Mouse (Mus musculus) adrenal gland, postnatal 25 days (tissue): ENCODE results near the gene Jade3. TPM values are rescaled to one million over a fixed set of nuclear protein-coding genes. Genes with fewer than 3 reads are reported as not detected.
A peak's percentile ranks its signal among the peaks of the same experiment; 100 is the strongest.
"Not testable (repeated sequence)": the region's sequence is repeated elsewhere in the genome, so short reads cannot be mapped to it uniquely, and the experiment has no call there.

Source experiments
- DNase-seq: peaks from one replicate; pipeline ENCODE4 v3.0.0; 2021; ENCODE audit warnings: mixed read lengths
- long read RNA-seq: library from polyadenylated mRNA; stranded (forward); transcript quantifications from one replicate; pipeline ENCODE4 v2.0.0, GENCODE M21; 2021
- total RNA-seq: library from RNA; stranded (reverse); gene quantifications from 2 replicates; pipeline ENCODE4 v1.2.3, GENCODE M21; 2021

Jade3 gene
- total RNA-seq = 3.9 and 6.0 TPM in 2 replicates
- long read RNA-seq, full-length matches to known transcripts = 3 of 4 reads
- long read RNA-seq, partial matches to known transcripts = 0 of 4 reads
- long read RNA-seq, other reads (novel, unspliced or antisense) = 1 of 4 reads

DNA sequence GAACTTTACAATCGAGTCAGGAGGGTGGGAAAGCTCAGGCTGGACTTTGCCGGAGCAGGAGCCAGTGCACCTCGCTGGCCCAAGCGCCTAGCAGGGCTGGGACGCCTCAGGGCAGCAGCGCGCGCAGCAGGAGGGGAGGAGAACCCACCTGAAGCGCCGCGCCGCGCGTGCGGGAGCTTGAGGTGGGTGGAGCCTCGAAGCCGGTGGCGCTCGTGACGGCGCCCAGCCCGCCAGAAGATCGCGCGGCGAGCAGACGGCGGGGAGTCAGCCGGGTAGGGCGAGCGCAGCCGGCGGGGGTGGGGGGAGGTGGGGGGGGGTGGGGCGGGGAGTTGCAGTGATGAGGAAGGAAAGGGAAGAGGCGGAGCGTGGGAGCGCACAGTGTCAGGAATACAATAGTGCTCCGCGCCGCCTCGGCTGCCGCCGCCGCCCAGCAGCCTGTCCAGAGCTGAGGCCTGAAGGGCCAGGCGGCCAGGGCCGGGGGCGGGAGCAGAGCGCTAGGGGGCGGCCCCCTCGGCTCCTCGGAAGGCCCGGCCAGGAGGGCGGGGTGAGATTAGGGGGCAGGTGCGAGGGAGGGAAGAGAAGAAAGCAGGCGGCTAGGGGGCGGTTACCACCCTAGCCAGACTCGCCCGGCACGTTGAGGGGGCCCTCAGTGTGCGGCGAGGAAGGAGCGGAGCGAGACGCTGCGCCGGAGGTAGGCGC is at the start of gene Jade3:
Gene Jade3, plus strand, starts transcription at position 549 of the 699 bp plus-strand sequence.
- DNase-seq = peak; percentile 80

DNA sequence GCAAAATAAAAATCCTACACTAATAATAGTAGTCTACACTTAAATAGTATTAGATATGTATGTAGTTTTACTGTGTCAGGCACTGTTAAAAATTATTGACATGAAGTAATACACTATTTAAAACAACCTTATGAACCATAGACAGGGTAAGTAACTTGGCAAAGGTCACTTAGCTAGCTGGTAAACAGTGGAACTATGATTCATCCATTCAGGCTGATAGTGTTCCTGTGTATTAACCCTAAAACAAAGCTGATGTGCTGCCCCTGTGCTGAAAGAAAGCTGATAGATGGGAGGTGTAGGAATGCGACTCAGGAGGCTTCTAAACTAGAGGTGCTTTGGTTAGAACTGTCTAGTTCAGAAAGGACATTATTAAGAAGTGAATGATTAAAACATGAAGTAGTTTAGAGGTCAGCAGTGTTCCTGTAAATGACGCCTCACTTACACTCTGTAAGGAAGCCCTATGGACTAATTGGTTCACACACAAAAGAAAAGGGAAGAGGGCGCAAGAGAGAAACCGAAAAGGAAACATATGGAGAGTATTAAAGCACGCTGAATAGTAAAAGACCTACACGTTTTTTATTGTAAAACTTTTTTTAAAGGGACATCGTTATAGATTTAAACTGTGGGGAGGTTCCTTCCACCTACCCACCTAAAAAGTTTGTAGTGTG is 46.0 kb upstream of the Jade3 start:
- DNase-seq = no peak

DNA sequence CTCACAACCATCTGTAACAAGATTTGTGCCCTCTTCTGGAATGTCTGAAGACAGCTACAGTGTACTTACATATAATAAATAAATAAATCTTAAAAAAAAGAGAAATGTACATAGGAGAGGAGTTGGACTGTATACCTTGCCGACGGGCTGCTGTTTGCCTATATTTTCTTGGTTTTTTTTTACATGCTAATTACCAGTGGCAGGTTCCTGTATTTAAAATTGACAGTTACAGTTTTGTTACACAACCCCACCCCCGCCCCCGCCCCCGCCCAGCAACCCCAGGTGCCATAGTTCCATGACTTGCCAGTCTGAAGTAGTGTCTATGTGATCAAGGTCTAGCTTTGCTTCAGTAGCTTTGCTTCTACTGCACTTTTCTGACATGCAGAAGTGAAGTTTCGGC is 43.2 kb upstream of the Jade3 start:
- no peak for DNase-seq

DNA sequence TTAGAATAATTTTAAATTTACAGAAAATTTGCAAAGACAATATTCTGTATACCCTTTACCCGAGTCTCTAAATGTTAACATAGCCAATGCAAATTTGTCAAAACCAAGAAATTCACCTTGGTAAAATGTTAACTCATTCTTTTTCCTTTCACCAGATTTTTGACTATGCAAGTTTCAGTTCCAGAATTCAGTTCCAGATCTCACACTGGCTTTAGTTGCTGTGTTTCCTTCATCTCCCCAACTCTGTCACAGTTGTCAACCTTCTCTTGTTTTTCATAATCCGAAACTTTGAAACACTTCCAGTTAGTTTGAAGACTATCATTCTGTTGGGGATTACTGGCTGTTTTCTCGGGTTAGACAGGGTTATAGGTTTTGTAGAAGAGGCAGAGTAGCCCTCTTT is 38.5 kb upstream of the Jade3 start:
- DNase-seq = no peak

DNA sequence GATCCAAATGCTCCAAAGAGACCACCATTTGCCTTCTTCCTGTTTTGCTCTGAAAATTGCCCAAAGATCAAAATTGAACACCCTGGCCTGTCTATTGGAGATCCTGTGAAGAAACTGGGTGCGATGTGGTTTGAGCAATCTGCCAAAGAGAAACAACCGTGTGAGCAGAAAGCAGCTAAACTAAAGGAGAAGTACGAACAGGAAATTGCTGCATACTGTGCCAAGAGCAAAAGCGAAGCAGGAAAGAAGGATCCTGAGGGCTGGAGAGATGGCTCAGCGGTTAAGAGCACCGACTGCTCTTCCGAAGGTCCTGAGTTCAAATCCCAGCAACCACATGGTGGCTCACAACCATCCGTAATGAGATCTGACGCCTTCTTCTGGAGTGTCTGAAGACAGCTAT is 33.5 kb upstream of the Jade3 start:
- not testable (repeated sequence) for DNase-seq

DNA sequence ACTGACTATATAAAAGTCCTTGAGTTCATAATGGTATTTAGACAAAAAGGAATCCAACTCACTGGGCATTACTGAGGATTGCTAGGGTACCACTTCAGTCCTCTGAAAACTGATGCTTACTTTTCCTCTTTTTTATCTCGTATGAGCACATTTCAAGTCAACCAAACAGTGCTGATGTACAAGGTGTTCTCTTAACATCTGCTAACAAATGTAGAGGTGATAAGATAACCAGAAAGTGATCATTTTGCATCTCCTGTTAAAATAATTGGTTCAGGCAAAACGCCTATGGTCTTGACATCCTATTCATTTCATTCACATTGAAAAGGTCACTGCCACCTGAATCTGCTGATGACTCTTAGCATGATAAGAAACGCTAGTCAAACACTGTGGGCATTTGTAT is 32.5 kb upstream of the Jade3 start:
- no peak for DNase-seq

DNA sequence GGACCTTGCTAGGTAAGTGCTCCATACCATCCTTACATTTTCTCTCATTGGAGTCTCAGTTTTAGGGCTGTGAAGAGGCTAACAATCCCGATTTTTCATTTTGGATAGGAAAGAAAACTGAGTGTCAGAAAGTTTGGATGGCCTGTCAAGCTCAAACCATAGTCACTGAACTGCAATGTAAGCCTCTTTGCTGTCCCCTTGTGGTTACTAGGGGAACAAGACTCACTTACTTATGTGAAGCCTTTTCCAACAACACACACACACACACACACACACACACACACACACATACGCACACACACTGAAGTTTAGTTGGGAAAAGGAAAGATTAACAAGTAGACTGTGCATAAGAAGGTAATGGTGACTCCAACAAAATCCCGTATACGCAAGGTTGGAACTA is 21.4 kb upstream of the Jade3 start:
- no peak for DNase-seq

DNA sequence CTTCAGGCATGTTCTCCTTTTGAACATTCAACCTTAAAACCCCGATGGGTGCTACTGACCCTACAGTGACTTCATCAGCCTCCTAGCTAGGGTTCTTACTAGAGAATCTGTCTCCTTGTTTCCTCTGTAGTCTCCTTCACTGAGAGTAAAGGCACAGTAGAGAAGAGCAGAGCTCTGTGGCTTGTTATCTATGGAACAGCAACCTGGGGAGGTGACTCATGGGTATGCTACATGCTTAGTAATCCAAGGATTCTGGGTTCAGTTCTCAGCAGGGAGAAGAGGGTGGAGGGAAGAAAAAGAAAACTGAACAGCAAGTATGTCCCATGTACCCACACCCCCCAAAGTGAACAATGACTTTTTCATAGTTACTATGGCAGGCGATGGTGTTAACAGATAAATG is 18.6 kb upstream of the Jade3 start:
- no peak for DNase-seq

DNA sequence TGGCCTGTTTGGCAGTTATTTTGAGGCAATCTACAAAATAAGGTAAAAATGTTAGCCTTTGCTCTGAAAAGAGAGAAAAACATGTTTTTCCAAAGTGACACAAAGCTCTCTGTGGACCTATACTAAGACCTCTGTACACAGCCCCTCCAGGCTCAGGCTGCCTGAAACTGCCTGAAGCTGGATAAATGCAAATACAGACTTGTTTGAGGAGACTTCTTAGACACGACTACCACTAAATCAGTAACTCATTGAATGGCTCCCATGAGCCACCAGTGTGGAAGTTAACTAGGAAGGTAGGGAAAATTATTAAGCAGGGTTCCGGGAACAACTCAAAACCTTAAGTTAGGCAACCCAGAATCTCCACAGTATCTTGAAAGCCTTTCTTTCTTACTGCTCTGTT is 17.8 kb upstream of the Jade3 start:
- no peak for DNase-seq

DNA sequence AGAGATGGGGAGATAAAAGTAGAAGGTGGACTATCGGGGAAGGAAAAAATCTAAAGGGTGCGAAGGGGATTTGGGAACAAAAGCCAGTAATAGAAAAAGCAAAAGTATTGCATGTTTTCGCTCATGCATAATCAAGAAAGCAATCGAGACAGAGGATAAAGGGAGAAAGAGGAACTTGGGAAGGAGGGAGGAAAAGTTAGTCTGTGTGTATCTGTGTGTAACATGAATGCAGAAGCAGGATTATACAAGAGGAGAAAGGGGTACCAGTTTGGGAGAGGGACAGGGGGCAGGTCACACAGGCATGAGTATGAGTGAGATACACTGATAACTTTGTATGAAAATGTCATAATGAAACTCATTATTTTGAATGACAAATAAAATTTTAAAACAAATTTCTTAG is 14.1 kb upstream of the Jade3 start:
- no peak for DNase-seq

DNA sequence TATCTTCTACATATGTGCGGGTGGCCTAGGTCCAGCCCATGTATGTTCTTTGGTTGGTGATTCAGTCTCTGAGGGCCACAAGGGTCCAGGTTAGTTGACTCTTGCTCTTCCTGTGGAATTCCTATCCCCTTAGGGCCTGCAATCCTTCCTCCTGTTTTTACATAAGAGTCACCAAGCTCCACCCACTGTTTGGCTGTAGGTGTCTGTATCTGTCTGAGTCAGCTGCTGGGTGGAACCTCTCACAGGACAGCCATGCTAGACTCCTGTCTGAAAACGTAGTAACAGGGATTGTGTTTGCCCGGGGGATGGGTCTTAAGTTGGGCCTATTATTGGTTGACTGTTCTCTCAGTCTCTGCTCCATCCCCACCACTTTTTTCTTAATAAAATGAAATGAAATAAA is 13.3 kb upstream of the Jade3 start:
- no peak for DNase-seq

DNA sequence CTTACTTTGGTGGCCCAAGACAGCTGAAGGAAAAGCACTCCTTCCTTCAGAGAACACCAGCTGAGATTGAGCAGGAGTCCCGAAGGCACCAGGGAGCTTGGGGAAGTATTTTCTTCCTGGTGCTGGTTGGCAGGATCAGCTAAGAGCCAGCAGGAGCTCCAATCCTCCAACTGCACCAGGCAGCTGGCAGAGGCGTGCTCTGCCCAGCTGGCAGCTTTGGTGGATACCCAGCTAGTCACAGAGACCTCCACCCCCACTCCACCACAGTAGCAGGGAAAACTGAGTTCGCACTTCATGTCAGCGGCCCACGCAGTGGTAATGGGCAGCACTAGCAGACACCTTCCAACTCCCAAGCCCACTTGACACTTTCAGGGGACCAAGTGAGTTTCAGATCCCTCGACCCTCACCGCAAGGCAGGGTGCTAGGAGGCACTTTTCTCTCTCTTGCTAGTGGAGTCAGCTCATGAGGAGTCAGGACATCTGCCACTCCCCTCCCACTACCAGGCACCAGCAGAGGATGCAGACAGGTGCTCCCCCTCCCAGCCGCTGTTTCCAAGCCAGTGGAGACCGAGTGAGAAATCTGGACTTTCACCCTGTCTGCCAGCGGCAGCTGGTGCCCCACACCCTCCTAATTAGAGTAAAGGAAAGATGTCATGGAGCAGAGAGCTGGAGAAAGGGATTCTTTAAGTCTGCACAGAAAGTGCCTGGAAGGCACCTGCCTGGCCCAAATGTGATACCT is 10.4 kb upstream of the Jade3 start:
- DNase-seq = no peak

DNA sequence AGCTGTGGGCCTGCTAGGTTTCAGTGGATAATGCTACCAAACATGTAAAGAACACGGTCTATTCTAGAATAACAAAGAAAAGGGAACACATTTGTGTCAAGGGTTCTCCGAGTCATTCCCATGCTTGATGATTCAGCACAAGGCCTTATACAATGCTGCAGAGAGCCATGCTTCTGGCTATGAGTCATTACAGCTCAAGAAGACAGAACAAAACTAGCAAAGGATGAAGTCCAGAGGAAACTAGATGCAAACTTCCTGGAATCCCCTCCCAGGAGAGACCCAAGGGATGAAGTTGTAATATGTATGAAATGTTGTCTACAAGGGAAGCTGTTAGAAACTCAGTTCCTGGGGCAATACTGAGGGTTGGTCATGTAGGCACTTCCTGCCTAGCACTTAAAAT is 7.0 kb upstream of the Jade3 start:
- no peak for DNase-seq

DNA sequence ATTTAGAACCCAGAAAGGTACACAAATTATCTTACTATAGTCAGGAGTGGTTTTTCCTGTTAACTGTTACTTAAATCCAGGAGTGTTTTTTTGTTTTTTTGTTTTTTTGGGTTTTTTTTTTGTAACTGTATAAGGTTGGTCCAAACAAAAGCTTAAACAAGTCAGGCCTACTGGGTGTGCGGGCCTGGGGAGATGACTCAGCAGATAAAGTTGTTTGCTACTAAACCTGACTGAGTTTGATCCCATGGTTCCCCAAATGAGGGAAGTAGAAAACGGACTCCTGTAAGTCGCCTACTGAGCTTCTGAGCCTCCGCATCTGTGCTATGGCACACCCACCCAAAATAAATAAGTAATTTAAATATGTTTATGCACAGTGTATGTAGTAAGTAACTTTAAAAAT is 6.0 kb upstream of the Jade3 start:
- DNase-seq = no peak

DNA sequence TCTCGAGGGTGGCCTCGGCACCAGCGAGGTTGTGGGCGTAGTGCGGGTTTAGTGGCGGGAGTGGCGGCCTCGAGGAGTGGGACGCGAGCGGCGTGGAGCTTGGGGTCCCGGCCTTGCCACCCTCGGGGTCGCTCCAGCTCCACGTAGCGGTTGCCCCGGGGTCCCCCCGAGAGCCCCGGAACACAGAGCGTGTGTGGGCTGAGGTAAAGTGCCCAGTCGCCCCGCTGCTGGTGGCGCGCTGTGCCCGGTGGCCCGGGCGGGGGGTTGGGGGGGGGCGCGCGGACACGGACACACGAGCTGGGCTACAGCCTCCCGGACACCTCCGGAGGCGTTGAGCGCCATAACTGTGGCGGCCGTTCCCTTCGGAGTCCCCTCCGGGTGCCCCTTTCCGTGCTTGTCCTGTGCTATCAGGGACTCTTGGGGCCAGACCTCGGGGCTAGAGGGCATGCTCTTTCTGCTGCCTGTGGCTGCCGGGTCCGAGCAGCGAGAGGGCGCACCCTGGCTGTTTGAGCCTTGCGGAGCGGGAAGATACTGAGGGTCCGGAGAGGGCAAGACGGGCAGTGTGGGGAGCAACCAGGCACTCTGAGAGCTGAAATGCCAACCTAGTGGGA is 456 bp downstream of the Jade3 start:
- peak; percentile 21 for DNase-seq

DNA sequence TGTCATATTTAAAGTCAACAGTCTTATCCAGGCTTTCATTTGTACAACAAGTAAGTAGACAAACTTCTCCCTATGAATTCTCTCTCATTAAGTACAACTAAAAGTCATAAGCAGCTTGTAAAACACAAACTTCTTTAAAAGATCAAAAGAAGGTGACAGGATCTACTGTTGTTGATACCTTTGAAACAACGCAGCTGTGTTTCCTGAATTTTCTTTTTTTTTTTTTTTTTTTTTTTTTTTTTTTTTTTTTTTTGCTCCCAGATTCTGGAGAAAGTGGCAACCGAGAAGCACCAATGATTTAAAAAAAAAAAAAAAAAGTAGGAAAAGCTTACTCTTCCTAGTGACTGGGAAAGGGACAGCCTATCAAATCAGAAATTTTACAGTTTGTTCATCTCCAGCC is 57.7 kb downstream of the Jade3 start:
- DNase-seq = no peak

DNA sequence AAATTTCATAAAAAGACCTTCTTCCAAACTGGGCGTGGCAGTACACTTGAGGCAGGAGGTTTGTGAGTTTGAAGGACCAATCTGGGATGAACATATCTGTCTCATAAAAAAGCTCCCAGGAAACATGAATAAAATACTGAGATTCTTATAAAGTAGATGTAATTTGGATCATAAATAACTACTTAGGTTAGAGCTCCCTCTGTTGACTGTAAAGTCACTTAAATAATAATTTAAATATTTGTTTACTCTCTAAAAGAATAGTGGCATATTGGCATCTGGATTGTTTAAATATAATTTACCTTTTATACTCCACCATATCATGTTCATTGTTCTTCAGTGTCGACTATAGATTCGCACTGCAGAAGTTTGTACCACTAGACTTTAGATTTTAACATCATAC is 72.2 kb downstream of the Jade3 start:
- no peak for DNase-seq

DNA sequence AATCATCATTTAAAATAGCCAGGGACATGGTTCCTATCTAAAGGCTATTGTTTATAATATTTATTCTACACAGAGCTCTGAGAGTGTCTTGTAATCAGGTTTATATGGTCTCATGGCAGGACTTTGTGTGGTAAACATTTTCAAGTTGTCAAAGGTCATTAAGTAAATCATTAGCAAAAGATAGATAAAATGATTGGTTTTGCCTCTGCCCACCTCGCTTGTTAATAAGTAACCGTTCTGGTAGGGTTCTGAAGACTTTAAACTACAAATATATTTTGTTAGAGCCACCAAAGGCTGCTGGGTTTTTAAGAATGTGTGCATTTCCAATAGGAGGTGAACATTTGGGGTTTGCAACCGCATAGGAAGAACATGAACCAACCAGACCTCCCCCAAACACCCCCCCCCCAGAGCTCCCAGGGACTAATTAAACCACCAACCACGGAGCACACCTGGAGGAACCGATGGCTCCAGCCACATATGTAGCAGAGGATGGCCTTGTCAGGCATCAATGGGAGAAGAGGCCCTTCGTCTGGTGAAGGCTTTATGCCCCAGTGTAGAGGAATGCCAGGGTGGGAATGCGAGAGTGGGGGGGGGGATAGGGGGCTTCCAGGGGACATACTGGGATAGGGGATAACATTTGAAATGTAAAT is 94.9 kb downstream of the Jade3 start:
- no peak for DNase-seq

DNA sequence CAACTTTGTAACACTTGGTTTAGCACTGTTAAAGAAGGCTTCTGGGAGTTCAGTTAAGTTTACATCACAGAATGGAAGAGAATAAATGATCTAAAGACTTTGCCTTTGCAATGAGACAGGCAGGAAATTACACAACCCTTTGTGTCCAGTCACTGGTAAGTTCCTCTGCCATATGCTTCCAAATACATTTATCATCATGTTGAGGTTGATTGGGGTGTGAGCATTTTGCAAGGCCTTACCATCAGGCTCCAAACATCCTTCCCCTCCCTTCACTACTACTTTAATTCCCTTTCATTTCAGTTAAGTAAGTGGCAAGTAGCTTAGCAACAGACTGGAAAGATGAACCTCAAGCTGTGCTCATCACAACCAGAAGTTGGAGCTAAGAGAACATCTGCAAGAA is 96.1 kb downstream of the Jade3 start:
- no peak for DNase-seq

DNA sequence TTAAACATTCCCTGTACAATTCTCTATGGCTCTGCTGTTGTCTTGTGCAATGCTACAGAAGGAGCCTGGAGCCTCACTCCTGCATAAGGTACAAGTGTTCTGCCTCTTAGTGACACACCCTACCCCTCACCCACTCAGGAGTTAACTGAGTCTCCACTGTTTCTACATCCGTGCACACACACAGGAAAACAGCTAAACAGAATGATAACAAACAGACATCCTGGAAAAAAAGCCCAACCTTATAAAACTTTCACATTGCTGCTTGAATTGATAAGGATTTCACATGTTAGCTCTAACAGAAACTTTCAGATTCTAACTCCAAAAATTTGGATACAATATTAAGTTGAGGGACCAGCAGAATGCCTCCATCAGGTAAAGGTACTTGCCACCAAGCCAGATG is 107.1 kb downstream of the Jade3 start:
- DNase-seq = no peak

DNA sequence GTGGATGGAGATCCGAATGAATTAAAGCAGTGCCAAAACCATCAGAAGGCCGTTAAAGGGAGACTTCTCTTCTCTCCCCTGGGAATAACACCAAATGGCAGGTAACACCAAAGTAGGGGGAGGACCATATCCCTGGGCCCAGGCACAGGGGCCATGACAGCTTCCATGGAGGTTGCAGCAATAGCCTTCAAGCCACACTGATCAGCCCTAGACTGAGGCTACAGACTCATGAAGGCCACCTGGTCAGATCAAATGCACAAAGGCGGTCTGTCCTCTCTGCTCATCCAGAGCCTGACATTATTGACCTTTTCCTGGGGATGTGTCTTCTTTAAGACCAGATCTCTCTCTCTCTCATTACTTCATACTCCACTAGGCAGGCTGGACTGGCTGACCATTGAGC is 118.4 kb downstream of the Jade3 start:
- no peak for DNase-seq

DNA sequence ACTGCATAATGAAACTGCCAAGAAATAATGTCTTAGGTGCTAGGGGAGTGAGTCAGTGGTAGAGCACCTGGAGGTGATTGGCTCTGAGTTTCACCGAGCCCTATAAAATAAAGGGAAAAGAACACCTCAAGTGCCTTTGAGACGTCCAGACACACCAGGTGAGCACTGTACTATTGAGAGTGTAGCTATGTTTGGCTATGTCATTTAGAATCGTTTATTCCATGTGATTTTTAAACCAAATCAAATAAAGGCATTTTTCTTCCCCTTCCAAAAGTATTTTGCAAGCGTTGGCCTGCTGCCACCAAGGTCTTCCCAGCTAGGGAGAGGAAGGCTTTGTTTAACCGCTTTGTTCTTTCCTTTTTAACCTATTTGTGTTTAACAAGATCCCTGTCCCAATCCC is 122.1 kb downstream of the Jade3 start:
- DNase-seq = peak; percentile 68
